Comparison of ENCODE assay signal across 15 mouse cellular contexts in the genomic region with DNA sequence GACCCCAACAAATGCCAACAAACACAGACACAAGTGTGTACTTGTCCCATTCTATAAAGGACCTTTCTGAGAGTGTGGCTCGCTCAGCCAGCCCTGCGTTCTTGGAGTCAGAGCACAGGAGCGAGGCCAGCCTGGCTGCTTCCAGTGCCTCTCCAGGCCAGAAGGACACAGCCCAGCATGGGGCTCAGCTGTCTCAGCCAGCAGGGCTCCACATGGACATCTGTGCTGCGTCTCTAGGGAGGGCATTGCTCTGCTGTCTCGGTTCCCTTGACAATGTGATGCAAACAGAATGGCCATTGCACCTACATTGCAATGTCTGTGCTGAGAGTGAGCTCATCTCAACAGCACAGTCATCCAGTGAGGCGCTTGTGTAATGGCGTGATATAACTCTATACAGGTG. TPM values are rescaled to one million over a fixed set of nuclear protein-coding genes. Genes with fewer than 3 reads are reported as not detected.
DNase-seq lines count a peak whose midpoint lies in the region; ATAC-seq and TF ChIP-seq lines count a peak whose summit lies in the region.
"Had no signal": no experiment of that assay in that cellular context is flagged by ENCODE, and none has a peak within 500 bp of the region (broad histone marks: within the 10 kb centered on the region; RNA-seq: fewer than 3 reads in every experiment).

No protein-coding gene starts in this region.

- no peaks in the 10 kb centered on the region for H3K36me3 ChIP-seq in forebrain, postnatal 0 days (ENCODE audit: insufficient read depth)
- no peaks in the 10 kb centered on the region for H3K36me3 ChIP-seq in forebrain, embryonic 11.5 days (ENCODE audit: control insufficient read depth, insufficient read depth, low read length)
- H3K36me3 ChIP-seq: heart, embryonic 13.5 days had no signal

- no peak overlapping the region for H3K27ac ChIP-seq in forebrain, postnatal 0 days (ENCODE audit: low read depth, low read length)
- H3K27ac ChIP-seq in forebrain, embryonic 11.5 days (ENCODE audit: low read depth, low read length) = no peak overlapping the region
- H3K27ac ChIP-seq in left cerebral cortex, adult 2 months = peak overlapping the region; percentile 19; the same call in 1 of the 2 replicates
- H3K27ac ChIP-seq: heart, embryonic 13.5 days; layer of hippocampus, adult 2 months had no signal

- DNase-seq in forebrain, postnatal 0 days = no peak
- no peak for DNase-seq in forebrain, embryonic 11.5 days (ENCODE audit: low spot score)
- DNase-seq in left cerebral cortex, adult 2 months (ENCODE audit: extremely low spot score in 1 of 2, low spot score in 2 of 2) = no peak
- DNase-seq in left cerebral cortex, adult 8-10 months (ENCODE audit: low spot score in 2 of 2) = no peak
- DNase-seq in cerebellum, adult 11-12 months = peak; percentile 72
- peak; percentile 34 for DNase-seq in mesoderm, embryonic 11.5 days (ENCODE audit: low read depth, low spot score)
- DNase-seq in kidney, adult 8-10 months = no peak
- DNase-seq in adrenal gland, postnatal 4 days (ENCODE audit: low spot score in 2 of 2) = no peak
- DNase-seq: kidney, adult 9 months; lung, embryonic 14.5 days had no signal

- H3K4me3 ChIP-seq in forebrain, postnatal 0 days (ENCODE audit: low read depth, low read length) = no peak overlapping the region
- no peak overlapping the region for H3K4me3 ChIP-seq in forebrain, embryonic 11.5 days (ENCODE audit: low read depth, low read length)
- H3K4me3 ChIP-seq in left cerebral cortex, adult 2 months = no peak overlapping the region
- H3K4me3 ChIP-seq: erythroblast, embryonic 14.5 days; heart, embryonic 13.5 days; layer of hippocampus, adult 2 months had no signal

- peak; percentile 44; the same call in 1 of the 2 replicates for ATAC-seq in forebrain, postnatal 0 days
- ATAC-seq in forebrain, embryonic 11.5 days (replicated peaks; ENCODE audit: low FRiP score) = no peak
- ATAC-seq: hindbrain, embryonic 16.5 days; midbrain, embryonic 16.5 days had no signal

- no peaks in the 10 kb centered on the region for H3K27me3 ChIP-seq in forebrain, postnatal 0 days (ENCODE audit: insufficient read depth, low read length)
- no peaks in the 10 kb centered on the region for H3K27me3 ChIP-seq in forebrain, embryonic 11.5 days (ENCODE audit: control insufficient read depth, insufficient read depth, low read length)
- H3K27me3 ChIP-seq: heart, embryonic 13.5 days had no signal

- no peak for TF ChIP-seq CTCF in forebrain, postnatal 0 days (IDR thresholded peaks at IDR 0.05; ENCODE audit: low read depth)
- TF ChIP-seq CTCF in left cerebral cortex, adult 2 months (IDR thresholded peaks at IDR 0.05) = no peak

- H3K9ac ChIP-seq in forebrain, postnatal 0 days = no peak overlapping the region
- H3K9ac ChIP-seq in forebrain, embryonic 11.5 days (ENCODE audit: low read length) = no peak overlapping the region
- H3K9ac ChIP-seq: heart, embryonic 13.5 days; lung, embryonic 14.5 days had no signal

- H3K4me2 ChIP-seq in forebrain, postnatal 0 days (ENCODE audit: low read depth) = no peak overlapping the region
- no peak overlapping the region for H3K4me2 ChIP-seq in forebrain, embryonic 11.5 days (ENCODE audit: low read depth, low read length, severe bottlenecking)
- H3K4me2 ChIP-seq: heart, embryonic 13.5 days; lung, embryonic 14.5 days had no signal

- intact Hi-C loops in left cerebral cortex, adult 2 months (cut with DNase I) = no loop called here

- 80% methylated on average over 7 of the region's 7 CpGs for WGBS in forebrain, postnatal 0 days
- WGBS in forebrain, embryonic 11.5 days = 84% methylated on average over 7 of the region's 7 CpGs

- no peaks in the 10 kb centered on the region for H3K4me1 ChIP-seq in forebrain, postnatal 0 days (ENCODE audit: insufficient read depth)
- no peaks in the 10 kb centered on the region for H3K4me1 ChIP-seq in forebrain, embryonic 11.5 days (replicated peaks; ENCODE audit: control insufficient read depth, insufficient read depth, low read length)
- H3K4me1 ChIP-seq: heart, embryonic 13.5 days had no signal

- H3K9me3 ChIP-seq in forebrain, postnatal 0 days (ENCODE audit: low read length) = no peaks in the 10 kb centered on the region
- H3K9me3 ChIP-seq in forebrain, embryonic 11.5 days (ENCODE audit: control insufficient read depth, low read length) = no peaks in the 10 kb centered on the region
- H3K9me3 ChIP-seq: heart, embryonic 13.5 days had no signal

RNA-seq across cellular contexts. Expression of gene Calm1, which starts 35.7 kb away (rescaled TPM):
- 1,041 and 1,060 TPM in 2 replicates for total RNA-seq in forebrain, postnatal 0 days (2014; rRNA removed)
- polyA plus RNA-seq in forebrain, postnatal 0 days (2015; fragmentation: Nextera tagmentation; extraction: Ambion mirVana) = 4,009 and 4,204 TPM in 2 replicates
- polyA plus RNA-seq in forebrain, embryonic 11.5 days (2014; fragmentation: Nextera tagmentation; extraction: Ambion mirVana) = 1,244 and 1,283 TPM in 2 replicates
- total RNA-seq in left cerebral cortex, adult 2 months (2021) = 1,000 to 10,000 TPM; 2,238 to 2,247 TPM
- total RNA-seq in left cerebral cortex, adult 8-10 months (2022) = 1,000 to 10,000 TPM; 2,052 to 2,216 (median 2,103) TPM
- 100 to 1,000 TPM; 373 to 429 TPM for total RNA-seq in adrenal gland, postnatal 4 days (2021)

Comparison
In these comparisons a context has a peak if more than half of its experiments do, and no peak if none do; other contexts are left out.
1. DNase-seq: peak in cerebellum, adult 11-12 months (single experiment) and mesoderm, embryonic 11.5 days (single experiment); none in forebrain, postnatal 0 days (single experiment), forebrain, embryonic 11.5 days (single experiment), left cerebral cortex, adult 2 months (0 of 2), left cerebral cortex, adult 8-10 months (0 of 2), kidney, adult 8-10 months (0 of 2) and adrenal gland, postnatal 4 days (0 of 2).